Mouse (Mus musculus) embryonic fibroblast, embryonic 13.5 days (primary cell): ENCODE results near the gene Cipc. TPM values are rescaled to one million over a fixed set of nuclear protein-coding genes. Genes with fewer than 3 reads are reported as not detected.

Source experiments
- H3K27ac ChIP-seq: 2 replicates; pipeline ENCODE4 v1.5.1; 2012; ENCODE audit warnings: low read length, control low read depth, inconsistent platforms; ENCODE audit not compliant: insufficient read depth
- H3K4me1 ChIP-seq: 2 replicates; pipeline ENCODE4 v1.6.1; 2011; ENCODE audit warnings: low read length; ENCODE audit not compliant: control insufficient read depth, insufficient read depth
- H3K4me3 ChIP-seq: 2 replicates; pipeline ENCODE4 v1.5.1; 2011; ENCODE audit warnings: mild to moderate bottlenecking, control low read depth, low read length; ENCODE audit not compliant: insufficient read depth
- CTCF ChIP-seq: IDR thresholded peaks from 2 replicates; pipeline ENCODE4 v1.5.1; 2011; ENCODE audit warnings: mild to moderate bottlenecking, control low read depth, low read length, moderate library complexity, borderline replicate concordance; ENCODE audit not compliant: insufficient read depth
- POLR2A ChIP-seq: IDR thresholded peaks from 2 replicates; pipeline ENCODE4 v1.6.1; 2011; ENCODE audit warnings: low read depth, mild to moderate bottlenecking, control low read depth, low read length, moderate library complexity
- polyA plus RNA-seq: library from polyadenylated mRNA; stranded (reverse); fragments of >200 nt; gene quantifications from 2 replicates; pipeline ENCODE4 v1.2.4, GENCODE M21; 2011; ENCODE audit warnings: low read depth; ENCODE audit not compliant: missing spikeins, insufficient read length

Gene Cipc
- polyA plus RNA-seq, 1 experiment, result 25.1 TPM

DNA sequence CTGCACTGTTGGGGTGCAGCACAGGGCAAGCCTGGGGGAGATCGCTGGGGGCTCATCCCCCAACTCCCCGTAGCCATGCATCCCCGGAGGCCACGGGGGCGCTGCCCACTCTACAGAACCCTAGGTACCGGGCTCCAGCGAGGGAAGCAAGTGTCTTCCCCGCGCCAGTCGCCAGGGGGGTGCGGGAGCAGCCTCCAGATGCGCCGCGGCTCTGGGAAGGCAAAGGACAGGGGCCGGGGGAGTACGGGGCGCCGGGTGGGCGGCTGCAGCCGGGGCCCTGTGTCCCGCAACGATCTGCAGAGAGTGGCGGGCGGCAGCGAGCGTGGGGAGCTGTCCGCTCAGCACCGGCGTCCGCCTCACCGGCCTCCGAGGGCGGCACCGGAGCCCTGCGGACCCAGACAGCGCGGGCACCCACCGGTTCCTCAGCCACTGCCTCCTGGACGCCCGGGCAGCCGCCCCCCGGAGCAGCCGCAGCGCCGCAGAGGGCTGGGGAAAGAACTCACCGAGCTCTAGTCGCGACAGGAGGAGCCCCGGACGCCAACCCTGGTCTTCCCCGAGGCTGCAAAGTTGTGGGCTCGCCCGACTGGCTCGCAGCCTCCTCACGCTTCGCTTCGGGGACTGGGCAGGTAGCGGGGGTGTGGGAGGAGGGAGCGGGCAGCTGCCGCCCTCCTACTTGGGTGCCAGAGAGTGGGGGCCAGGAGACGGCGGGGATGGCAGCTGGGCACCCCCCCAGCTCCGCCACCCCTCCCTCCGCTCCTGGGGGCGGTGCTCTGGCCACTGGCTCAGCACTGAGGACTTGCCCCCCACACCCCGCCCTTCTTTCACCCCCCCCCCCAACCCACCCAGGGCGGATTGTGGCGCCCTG, 43.3 kb downstream of the Cipc start, which contains the start of gene Zdhhc22:
Gene Zdhhc22, minus strand, starts transcription at position 541 of the 865 bp plus-strand sequence.
- H3K4me1 ChIP-seq, result no peaks in the 10 kb centered on the region; the same call in 1 of the 2 replicates

DNA sequence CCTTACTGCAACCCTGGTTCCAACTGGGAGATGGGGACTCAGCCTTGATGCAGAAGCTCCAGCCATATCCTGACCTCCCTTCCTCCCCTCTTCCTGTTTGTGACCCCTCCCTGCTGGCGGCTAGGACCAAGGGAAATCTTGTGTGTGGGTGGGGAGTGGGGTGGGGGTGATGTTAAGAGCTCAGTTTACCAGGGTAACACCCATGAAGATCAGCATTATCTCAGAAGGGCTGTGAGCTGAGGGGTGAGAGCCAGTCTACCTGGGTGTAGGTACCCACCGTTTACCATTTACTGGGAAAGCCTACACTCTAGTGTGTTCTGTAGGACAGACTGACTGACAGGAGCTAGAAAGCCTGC, 43.9 kb downstream of the Cipc start:
- Histone ChIP-seq H3K27ac (no peak overlapping the region), H3K4me3 (no peak overlapping the region), H3K4me1 (no peaks in the 10 kb centered on the region; the same call in 1 of the 2 replicates)
- TF ChIP-seq POLR2A, result no peak
- TF ChIP-seq CTCF, result no peak

More for the DNA sequence above, 43.3 kb downstream of the Cipc start, which contains the start of gene Zdhhc22:
- no peak for TF ChIP-seq POLR2A
- TF ChIP-seq CTCF, result no peak
- Histone ChIP-seq H3K4me3 (no peak within 1 kb of the TSS), H3K27ac (no peak within 1 kb of the TSS)

DNA sequence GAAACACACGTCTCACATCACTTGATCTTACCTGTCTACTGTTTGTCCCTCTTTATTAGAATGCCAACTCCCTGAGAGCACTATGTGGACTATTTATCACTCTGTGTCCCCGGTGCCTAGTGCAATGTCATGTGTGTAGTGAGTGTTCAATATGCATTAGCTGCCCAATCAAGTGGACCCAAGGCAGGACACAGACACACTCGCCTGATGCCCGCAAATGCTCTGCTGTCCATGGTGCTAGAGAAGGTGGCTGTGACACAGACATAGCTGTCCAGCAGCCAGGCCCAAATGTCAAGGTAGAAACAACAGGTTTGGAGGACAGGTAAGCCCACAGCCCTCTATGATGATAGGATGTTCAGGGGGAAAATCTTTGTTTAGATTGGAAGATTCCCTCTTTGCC, 47.3 kb downstream of the Cipc start:
- no peaks in the 10 kb centered on the region; the same call in 1 of the 2 replicates for H3K4me1 ChIP-seq
- H3K27ac ChIP-seq, result no peak overlapping the region
- TF ChIP-seq CTCF (no peak), POLR2A (no peak)
- no peak overlapping the region for H3K4me3 ChIP-seq

DNA sequence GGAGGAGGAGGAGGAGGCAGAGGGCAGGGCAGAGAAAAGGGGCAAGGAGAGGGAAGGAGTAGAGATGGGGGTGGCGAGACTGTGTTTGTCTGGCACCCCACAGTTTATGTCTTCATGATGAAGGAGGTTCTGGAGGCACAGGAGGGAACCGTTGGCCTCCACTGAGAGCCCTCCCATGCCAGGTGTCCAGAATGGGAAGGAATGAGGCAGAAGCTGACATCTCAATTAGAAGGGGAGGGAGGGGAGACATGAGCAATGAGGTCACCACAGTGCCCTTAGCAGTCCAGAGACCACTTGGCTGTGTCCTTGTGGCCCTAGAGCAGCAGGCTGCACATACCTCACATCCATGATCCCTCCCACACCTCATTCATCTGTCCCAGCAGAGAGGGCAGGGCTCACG, 47.9 kb downstream of the Cipc start:
- TF ChIP-seq CTCF, result no peak
- TF ChIP-seq POLR2A, result no peak
- Histone ChIP-seq H3K4me1 (no peaks in the 10 kb centered on the region), H3K27ac (no peak overlapping the region), H3K4me3 (no peak overlapping the region)

DNA sequence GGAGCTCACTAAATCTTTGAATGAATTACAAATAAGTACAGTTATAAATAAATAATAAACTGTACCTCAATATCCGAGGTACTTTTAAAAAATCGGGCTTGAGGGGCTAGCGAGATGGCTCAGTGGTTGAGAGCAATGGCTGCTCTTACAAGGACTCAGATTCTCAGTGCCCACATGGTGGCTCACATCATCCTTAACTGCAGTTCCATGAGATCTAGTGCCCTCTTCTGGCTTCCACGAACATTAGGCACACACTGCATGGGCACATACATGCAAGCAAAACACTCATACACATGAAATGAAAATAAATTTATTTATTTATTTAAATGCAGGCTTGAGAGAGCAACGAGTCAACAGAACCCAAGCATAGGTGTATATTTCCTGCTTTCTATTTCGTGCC, 49.1 kb downstream of the Cipc start:
- H3K4me1 ChIP-seq, result no peaks in the 10 kb centered on the region
- TF ChIP-seq CTCF (no peak), POLR2A (no peak)
- H3K4me3 ChIP-seq, result no peak overlapping the region
- H3K27ac ChIP-seq, result no peak overlapping the region

DNA sequence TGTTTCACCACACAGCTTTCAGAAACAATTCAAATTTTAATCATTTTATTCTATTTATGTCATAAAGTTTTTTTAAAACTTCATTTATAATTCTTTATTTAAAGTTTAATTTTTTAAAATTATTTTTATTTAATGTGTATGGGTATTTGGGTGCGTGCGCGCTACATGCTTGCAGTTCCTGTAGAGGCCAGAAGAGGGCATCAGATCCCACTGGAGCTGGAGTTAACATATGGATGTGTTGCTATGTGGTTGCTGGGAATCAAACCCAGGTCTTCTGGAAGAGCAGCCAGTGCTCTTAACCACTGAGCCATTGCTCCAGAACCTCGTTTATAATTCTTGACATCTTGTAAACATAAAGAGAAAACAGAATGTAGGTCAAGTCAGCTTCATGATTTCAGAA, 51.9 kb downstream of the Cipc start:
- Histone ChIP-seq H3K4me3 (no peak overlapping the region), H3K27ac (no peak overlapping the region), H3K4me1 (no peaks in the 10 kb centered on the region)
- TF ChIP-seq CTCF (0 out of 2 replicates have a peak, but pooled peaks have one; percentile 8), POLR2A (no peak)

DNA sequence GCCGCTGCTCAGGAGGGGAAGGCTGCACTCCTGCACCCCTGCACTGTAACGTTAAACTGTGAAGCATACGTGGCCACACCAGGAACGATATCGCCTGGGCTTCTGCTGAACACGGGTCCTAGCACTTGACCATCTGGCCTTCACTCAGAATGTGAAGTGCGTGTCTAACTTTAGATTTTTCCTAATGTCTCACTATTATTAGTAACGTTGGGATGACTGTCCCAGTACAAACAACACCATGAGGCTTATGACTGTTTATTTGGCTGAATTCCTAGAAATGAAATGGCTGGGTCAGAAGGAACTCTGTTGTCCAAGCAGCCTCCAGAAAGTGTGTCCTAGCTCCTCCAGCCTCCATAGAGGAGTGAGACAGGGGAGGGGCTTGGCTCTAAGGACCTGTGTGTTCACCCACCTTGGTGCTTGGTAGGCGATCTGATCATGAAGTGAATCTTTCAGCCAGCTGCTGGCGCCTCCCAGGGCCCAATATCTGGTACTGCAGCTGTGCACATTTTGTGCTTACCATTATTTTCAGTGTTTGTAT, 52.5 kb downstream of the Cipc start:
- TF ChIP-seq POLR2A (no peak), CTCF (no peak)
- no peak overlapping the region for H3K4me3 ChIP-seq
- H3K27ac ChIP-seq, result no peak overlapping the region
- H3K4me1 ChIP-seq, result no peaks in the 10 kb centered on the region

DNA sequence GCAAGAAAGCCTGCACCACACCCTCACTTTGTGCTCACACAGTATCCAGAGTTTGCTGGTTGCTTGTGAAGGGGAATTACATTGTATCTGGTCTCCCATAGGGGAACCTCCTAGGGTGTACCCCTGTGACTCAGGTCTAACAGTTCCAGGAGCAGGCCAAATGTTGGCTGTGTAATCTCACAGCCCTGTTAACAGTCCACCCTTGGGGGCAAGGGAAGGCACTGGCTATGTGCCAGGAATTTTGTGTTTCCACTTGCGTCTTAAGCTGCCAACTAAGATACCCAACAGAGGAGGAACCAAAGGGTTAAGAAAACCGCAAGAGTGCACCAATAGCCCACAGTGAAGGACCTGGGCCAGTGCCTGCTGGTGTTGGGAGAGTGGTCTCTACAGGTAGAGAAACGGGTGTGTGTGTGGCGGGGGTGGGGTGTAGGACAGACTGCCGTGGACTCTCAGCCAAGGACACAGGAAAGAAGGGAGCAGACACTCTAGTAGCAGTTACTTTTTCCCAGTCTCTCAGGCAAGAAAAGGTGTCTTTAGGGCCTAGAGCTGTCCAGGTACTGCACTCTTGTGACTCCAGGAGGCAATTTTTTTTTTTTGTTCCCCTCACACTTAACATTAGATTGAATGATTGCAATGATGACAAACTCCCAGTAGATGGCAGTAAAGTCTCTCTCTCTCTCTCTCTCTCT, 53.5 kb downstream of the Cipc start:
- Histone ChIP-seq H3K4me1 (no peaks in the 10 kb centered on the region), H3K4me3 (no peak overlapping the region), H3K27ac (no peak overlapping the region)
- TF ChIP-seq CTCF (no peak), POLR2A (no peak)

DNA sequence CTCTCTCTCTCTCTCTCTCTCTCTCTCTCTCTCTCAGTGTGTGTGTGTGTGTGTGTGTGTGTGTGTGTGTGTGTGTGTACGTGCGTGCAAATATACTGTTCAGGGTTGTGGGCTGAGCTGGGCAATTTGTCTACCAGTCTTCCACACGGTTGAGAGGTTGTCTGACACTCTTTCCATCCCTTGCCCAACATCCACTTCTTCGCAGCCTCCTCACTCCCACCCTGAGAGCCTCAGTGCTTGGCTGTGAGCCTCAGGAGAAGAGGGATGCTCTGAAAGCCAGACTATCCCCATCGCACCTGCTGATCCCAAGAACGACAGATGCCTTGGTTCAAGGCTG, 54.0 kb downstream of the Cipc start:
- TF ChIP-seq POLR2A, result no peak
- TF ChIP-seq CTCF, result no peak
- Histone ChIP-seq H3K4me3 (no peak overlapping the region), H3K4me1 (no peaks in the 10 kb centered on the region), H3K27ac (no peak overlapping the region)

DNA sequence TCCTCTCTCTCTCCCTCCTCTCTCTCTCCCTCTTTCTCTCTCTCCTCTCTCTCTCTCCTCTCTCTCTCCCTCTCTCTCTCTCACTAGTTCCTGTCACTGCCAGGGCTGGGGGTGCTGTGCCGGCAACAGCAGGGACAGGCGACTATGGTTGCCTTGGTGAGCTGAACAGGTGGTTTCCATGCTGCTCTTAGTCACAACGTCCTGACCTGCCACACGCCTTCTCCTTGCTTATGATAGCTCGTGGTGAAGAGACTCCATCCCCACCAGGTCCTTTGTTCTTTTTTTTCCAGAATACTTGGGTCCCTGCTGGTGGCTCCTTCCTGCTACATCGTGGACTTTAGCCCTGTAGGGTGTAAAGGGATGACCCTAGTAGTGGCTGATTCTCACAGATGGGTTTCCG, 55.4 kb downstream of the Cipc start:
- Histone ChIP-seq H3K27ac (no peak overlapping the region), H3K4me3 (no peak overlapping the region), H3K4me1 (no peaks in the 10 kb centered on the region)
- no peak for TF ChIP-seq CTCF
- no peak for TF ChIP-seq POLR2A
